Mouse (Mus musculus) forebrain, embryonic 16.5 days (tissue): Measurements from ENCODE around the gene Rbmx2. TPM values are rescaled to one million over a fixed set of nuclear protein-coding genes. Genes with fewer than 3 reads are reported as not detected.

Experiments used
- ATAC-seq: fragments of 200-750 bp; cut with Nextera tagmentation; 2 replicates; pipeline ENCODE4 v1.8.0; 2017; ENCODE audit warnings: mild to moderate bottlenecking, moderate library complexity
- H3K27ac ChIP-seq: fragments of 300-500 bp; sonication (generic); 2 replicates; pipeline ENCODE4 v1.5.1; 2014; ENCODE audit warnings: low read length, control low read depth
- H3K27me3 ChIP-seq: fragments of 300-500 bp; sonication (generic); replicated peaks from 2 replicates; pipeline ENCODE4 v1.6.1; 2014; ENCODE audit warnings: low read length; ENCODE audit not compliant: control insufficient read depth, insufficient read depth
- H3K36me3 ChIP-seq: fragments of 300-500 bp; sonication (generic); 2 replicates; pipeline ENCODE4 v1.6.1; 2014; ENCODE audit not compliant: control insufficient read depth, insufficient read depth
- H3K4me1 ChIP-seq: fragments of 300-500 bp; sonication (generic); replicated peaks from 2 replicates; pipeline ENCODE4 v1.6.1; 2014; ENCODE audit warnings: low read length; ENCODE audit not compliant: control insufficient read depth, insufficient read depth
- H3K4me2 ChIP-seq: fragments of 300-500 bp; sonication (generic); 2 replicates; pipeline ENCODE4 v1.6.1; 2014; ENCODE audit warnings: mild to moderate bottlenecking, low read length, control low read depth
- H3K4me3 ChIP-seq: fragments of 300-500 bp; sonication (generic); replicated peaks from 2 replicates; pipeline ENCODE4 v1.5.1; 2014; ENCODE audit warnings: mild to moderate bottlenecking, low read length, control low read depth
- H3K9ac ChIP-seq: fragments of 300-500 bp; sonication (generic); replicated peaks from 2 replicates; pipeline ENCODE4 v1.6.1; 2014; ENCODE audit warnings: low read depth, low read length, control low read depth
- H3K9me3 ChIP-seq: fragments of 300-500 bp; sonication (generic); 2 replicates; pipeline ENCODE4 v1.6.1; 2016; ENCODE audit warnings: low read length; ENCODE audit not compliant: control insufficient read depth
- WGBS: fragments of 180-500 bp; shearing (Covaris S2); extraction: QIAGEN DNeasy Blood & Tissue Kit; methylation state at CpG from one replicate; pipeline ENCODE4 v1.1.7; 2014; 5-methylcytosine and 5-hydroxymethylcytosine counted together
- polyA plus RNA-seq: library from polyadenylated mRNA; unstranded; fragments of >200 nt; fragmentation: Nextera tagmentation; extraction: Ambion mirVana; gene quantifications from 2 replicates; pipeline ENCODE4 v1.2.1, GENCODE M21; 2015

Gene Rbmx2
- polyA plus RNA-seq, 1 experiment from 2014 or later, result 22.6 TPM

DNA sequence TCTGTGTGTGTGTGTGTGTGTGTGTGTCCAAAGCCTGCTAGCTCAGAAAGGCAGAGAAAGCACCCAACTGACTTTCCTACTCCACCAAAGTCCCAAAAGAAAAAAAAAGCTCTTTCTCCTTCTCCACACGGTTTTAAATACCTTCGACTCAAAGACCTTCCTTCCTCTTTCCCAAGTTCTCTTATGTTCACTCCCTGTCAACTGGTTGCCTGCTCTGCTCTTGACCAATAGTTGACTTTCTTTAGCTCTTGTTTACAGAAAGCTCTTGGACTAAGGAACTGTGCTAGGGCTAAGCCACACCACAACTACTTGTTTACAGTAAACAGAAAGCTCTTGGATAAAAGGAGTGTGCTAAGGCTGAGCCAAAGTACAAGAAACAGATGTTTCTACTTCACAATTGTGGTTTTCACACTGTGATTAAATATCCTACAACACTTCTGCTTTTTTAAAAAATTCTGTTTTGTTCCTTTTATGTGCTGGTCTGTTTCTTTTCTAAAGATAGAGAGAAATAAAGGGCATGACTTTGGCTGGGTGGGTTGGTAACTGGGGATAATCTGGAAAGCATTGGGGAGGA lies 60.0 kb downstream of the Rbmx2 start:
- no peak overlapping the region for H3K9ac ChIP-seq
- WGBS, result 73% methylated on average over 2 of the region's 2 CpGs
- H3K27me3 ChIP-seq, result no peaks in the 10 kb centered on the region

More for the DNA sequence above, 60.0 kb downstream of the Rbmx2 start:
- no peaks in the 10 kb centered on the region for H3K4me1 ChIP-seq
- H3K4me2 ChIP-seq, result no peak overlapping the region
- no peaks in the 10 kb centered on the region for H3K9me3 ChIP-seq
- no peaks in the 10 kb centered on the region for H3K36me3 ChIP-seq
- no peak for ATAC-seq
- H3K27ac ChIP-seq, result no peak overlapping the region
- no peak overlapping the region for H3K4me3 ChIP-seq

Other genes with a start within 250 kb of the Rbmx2 start
- 0.32 and 0.57 TPM in 2 replicates for gene Elf4, start 231.9 kb upstream of the Rbmx2 start, polyA plus RNA-seq
- gene Aifm1, start 181.4 kb upstream of the Rbmx2 start, polyA plus RNA-seq, result 47.7 and 52.7 TPM in 2 replicates
- gene Rab33a, start 175.7 kb upstream of the Rbmx2 start, polyA plus RNA-seq, result 89.3 and 101 TPM in 2 replicates
- gene Zfp280c, start 100.5 kb upstream of the Rbmx2 start, polyA plus RNA-seq, result 12.7 and 13.0 TPM in 2 replicates
- gene Slc25a14, start 71.6 kb upstream of the Rbmx2 start, polyA plus RNA-seq, result 53.3 and 54.6 TPM in 2 replicates
- not detected in 2 replicates for gene Gpr119, start 20.5 kb upstream of the Rbmx2 start, polyA plus RNA-seq
- gene Gm595, start 182.7 kb downstream of the Rbmx2 start, polyA plus RNA-seq, result not detected in 2 replicates